Mouse (Mus musculus) mouse embryonic stem cell (cell line): Measurements from ENCODE around the gene Kcng4.

Source experiments
- in situ Hi-C, 2 experiments: fragments of 300-500 bp; cut with MboI; formaldehyde crosslinking; loops; 1 replicate in 1 of 2; 3 replicates in 1 of 2; pipeline ENCODE4 v1.14.3; 2019 to 2020; ENCODE audit warnings: low sequenced_read_pairs in 2 of 2, low pct_unique_long_range_greater_than_20kb in 1 of 2, mixed read lengths in 1 of 2; ENCODE audit not compliant: unreplicated experiment in 1 of 2

Gene Kcng4

DNA sequence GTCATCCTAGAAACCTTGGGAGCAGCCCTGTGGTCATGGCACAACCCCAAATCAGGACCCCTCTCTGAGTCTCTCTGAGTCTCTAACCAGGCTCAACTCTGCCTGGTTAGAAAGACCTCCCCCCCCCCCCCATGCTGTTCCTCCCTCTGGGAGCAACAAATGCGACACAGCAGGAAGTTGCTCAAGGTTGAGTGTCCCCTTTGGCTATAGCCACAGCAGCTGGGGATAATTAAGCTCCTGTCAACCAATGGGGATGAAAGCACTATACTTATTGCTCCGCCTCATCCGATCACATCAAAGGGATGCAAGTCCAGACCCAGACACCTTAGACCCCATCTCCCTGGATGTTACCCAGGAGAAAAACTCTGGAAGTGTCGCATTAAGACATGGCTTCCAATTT, 12.9 kb downstream of the Kcng4 start:
- in situ Hi-C loops, result no loop called here

DNA sequence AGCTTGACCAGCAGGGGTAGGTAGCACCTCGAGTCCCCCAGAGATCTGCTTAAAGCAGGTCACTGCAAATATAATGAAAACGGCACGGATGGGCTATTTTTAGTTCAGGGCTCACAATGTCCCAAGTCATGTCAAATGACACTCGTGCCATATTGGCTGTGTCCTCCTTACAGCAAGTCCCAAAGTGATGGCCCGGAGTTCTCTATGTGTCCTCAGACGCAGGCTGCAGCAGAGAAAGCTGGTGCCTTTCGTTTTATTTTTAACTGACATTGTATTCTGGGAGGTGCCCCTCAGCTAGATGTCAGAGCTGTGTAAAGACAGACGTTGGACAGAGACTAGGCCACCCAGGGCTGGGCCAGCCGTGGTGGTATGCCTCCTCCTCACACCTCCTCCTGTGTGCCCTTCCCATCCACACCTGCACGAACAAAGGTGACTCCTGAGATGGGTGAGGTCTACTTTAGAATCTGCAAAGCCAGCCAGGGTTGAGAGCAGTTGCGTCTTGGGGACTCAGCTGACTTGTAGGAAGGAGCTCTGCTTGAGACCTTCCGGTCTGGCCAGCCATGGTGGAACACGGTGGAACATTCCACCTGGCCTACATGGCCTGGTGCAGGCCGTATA, 14.5 kb downstream of the Kcng4 start:
- in situ Hi-C loops, result no loop called here

DNA sequence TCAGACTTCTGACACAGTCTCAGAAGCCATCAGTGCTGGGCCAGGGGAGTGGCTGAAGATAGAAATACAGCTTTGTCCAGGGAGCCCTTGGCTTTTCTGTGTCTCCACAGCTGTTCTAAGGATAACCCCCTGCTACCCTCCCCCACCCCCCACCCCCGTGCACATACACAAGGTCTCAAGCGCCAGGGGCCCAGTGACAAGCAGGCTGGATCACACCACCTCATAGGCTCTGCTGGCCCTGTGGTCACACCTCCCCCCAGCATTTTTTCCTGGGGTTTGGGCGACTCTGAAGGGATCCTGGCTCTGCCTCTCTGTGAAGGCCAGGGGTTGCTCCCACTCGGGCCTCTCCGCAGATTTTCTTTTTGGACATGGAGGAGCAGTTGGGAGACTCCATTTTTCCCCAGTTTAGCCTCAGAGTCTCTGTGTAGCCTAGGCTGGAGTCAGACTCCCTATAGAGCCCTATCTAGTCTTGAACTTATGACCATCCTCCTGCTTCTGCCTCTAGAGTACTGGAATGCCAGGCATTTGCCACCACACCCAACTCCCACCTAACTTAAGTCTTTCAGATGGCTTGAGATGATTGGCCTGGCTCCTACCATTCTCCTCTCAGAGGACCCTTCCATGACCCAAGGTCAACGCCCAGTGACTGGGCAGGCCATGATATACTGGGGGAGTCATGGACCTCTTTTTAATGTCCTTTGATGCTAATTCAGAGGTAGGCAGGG, 15.2 kb downstream of the Kcng4 start:
- in situ Hi-C loops, result no loop called here

DNA sequence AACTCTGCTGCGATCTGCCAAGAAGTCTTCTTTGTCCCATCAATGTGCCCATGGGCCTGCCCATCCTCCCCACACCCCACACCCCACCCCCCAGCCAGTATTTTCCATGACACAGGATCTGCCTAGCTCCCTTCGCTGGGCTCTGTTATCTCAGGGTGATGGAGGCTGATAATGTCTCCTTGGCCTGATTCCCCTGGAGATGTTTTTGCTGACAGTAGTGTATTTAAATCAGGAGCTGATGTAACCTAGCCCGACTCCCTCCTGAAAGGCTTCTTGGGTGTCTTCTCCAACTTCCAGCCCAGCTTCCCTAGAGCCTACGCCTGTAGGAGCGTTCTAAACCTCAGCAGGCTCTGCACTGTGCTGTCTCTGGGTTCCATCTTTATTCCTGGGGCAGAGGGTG, 16.6 kb downstream of the Kcng4 start:
- in situ Hi-C loops, result no loop called here

DNA sequence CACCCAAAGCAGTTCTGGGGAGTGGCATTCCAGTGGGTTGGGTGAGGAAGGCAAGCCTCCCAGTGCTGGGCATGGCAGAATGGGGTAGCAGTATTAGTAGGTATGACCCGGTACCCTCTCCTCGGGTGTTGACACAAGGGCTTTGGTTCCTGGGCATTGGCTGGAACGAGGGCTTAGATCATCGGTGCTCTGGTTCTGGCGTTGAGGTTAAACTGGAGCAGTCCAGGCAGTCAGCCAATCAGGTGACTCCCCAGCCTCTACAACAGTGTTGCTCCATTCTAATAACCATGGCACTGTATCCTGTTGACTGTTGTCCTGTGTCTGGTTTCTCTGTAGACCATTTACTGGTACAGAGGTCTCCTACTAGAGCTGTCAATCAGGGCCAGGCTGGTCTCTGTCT, 17.9 kb downstream of the Kcng4 start:
- in situ Hi-C loops, result no loop called here

DNA sequence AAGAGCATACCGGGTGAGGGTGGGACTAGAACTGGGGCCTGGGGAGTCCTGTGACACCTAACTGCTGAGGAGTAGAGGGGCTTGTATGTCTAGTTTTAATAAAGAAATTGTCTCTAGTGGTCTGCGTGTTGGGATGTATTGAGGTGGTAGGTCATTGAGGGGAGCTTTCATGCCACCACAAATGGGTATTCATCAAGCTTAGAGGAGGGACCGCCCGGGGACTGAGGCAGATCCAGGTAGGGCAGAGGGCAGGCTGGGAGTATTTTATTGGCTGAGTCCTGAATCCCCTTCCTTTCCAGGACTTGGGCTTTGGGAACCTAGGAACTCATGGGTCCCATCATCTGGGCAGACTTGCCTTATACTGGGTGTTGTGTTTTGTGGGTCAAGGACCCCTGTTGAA, 18.7 kb downstream of the Kcng4 start:
- in situ Hi-C loops, result no loop called here

DNA sequence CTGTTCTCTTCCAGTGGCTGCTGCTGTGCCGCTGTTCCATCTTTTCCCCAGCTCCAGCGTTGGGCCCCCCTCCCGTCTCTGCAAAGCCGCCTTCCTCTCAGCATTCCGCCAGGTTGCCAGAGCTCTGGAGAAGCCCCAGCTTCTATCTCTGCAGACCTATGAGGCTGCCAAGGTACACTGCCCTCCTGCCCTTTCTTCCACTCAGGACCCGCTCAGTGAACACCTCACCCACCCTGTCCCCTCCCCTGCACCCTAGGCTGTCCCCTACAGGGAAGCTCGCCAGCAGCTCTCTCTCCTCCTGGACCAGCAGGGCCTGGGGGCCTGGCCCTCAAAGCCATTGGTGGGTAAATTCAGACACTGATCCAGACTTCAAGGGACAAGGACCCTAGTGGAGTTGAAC, 19.1 kb downstream of the Kcng4 start:
- in situ Hi-C loops, result no loop called here

DNA sequence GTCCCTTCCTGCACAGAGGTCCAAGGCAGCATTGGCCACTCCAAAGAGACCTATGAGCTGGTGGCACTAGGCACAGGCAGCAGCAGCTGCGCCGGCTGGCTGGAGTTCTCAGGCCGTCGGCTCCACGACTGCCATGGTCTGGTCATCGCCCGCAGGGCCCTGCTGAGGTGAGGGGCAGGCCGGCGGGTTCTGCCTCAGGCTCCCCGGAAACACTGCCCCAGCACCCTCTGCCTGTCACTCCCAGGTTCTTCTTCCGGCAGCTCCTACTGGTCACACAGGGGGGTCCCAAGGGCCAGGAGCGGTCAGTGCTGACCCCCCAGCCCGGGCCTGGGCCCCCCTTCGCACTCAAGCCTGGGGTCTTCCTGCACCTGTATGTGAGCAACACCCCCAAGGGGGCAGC, 20.4 kb downstream of the Kcng4 start:
- in situ Hi-C loops, result no loop called here

DNA sequence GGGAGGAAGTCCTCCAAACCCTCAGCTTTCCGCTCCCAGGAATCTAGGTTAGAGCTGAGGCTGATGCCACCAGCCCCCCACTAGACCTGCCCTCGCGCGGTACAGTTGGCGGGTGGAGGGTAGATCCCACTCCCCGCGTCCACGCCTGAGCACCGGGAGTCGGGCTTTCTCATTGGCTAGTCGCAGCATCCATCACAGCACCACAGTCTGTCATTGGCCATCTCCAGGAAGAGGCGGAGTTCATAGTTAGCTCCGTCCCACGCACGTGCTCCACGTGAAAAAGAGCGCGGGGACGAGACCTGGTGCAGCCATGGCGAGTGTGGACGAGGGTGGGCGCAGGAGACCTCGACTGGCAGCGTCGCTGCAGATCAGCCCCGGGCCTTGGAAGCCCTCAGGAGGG, 23.0 kb downstream of the Kcng4 start, which contains the start of gene Adad2:
Gene Adad2, plus strand, starts transcription at position 277 of the 400 bp plus-strand sequence.
- in situ Hi-C loops, result no loop called here

DNA sequence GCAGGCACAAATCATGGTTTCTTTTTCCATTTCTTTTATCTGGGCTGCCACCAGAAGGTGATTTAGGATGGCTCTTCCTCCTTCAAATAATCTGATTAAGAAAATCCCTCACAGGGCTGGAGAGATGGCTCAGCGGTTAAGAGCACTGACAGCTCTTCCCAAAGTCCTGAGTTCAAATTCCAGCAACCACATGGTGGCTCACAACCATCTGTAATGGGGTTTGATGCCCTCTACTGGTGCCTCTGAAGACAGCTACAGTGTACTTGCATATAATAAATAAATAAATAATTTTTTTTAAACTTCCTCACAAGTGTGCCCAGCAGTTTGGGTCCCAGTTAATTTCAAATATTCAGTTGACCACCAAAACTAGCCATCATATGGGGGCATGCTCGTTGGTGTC, 29.3 kb downstream of the Kcng4 start:
- in situ Hi-C loops, result loop anchor here in 1 of 2 experiments (5.0 to 10.0 kb wide), 2 partner anchors 161 to 194 kb away; partner anchors contain the start of gene Necab2

DNA sequence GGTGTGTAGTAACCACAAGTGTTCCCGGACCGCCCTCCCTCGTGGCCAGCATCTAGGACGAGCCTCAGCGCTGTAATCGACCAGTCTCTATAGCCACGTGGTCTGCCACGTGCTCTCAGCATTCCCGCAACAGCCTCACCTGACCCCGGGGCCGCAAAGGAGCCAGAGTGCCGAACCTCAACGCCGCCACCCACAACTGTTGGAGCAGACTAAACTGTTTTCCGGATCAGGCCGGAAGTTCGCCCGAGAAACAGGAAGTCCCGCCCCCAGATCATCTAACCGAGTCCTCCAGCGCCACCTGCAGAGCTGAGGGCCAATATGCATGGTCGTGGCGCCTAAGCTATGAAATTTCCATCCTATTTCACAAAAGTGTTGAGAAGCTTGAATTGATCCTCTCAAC, 30.5 kb downstream of the Kcng4 start, which contains the start of gene Taf1c:
Gene Taf1c, minus strand, starts transcription at position 227 of the 400 bp plus-strand sequence.
- in situ Hi-C loops, result loop anchor here in 1 of 2 experiments (5.0 to 10.0 kb wide), 2 partner anchors 160 to 193 kb away; partner anchors contain the start of gene Necab2

DNA sequence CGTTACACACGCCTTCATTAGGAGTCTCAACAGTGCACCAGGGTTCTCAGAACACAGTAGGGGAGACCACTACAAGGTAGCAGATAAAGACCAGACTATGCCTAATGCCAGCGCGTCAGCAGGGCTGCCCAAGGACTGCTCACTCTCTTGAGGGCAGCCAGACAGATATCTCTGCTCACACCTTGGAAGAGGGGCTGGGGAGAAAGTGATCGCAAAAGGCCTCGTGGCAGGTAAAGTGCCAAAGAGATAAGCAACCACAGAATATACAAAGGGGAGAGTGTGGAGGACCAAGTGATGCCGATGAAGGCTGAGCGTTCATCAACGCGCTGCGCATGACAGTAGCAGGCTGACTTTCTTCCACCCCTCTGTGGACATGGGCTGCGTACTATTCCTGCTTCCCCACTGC, 31.1 kb downstream of the Kcng4 start:
- in situ Hi-C loops, result loop anchor here in 1 of 2 experiments (10.0 kb wide), 1 partner anchor 160 kb away; the partner anchor contains the start of gene Necab2

DNA sequence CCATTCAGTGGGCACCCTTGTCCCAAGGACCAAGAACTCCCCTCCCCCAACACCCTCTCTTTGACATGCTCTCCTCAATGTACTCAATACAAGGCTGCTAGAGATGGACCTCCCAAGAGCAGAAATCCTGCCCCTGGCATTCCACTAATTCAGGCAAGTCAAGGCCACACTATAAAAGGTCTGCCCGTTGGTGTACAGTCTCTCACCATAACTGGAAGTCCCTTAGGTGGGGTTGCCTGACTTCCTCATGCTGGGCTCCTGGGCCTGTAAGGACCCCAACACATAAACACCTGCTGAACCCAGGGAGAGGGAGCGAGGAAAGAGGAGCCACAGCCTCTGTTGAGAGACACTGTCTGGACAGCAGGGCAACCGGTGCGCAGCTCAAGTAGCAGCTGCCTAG, 31.7 kb downstream of the Kcng4 start:
- in situ Hi-C loops, result loop anchor here in 1 of 2 experiments (10.0 kb wide), 1 partner anchor 159 kb away; the partner anchor contains the start of gene Necab2

DNA sequence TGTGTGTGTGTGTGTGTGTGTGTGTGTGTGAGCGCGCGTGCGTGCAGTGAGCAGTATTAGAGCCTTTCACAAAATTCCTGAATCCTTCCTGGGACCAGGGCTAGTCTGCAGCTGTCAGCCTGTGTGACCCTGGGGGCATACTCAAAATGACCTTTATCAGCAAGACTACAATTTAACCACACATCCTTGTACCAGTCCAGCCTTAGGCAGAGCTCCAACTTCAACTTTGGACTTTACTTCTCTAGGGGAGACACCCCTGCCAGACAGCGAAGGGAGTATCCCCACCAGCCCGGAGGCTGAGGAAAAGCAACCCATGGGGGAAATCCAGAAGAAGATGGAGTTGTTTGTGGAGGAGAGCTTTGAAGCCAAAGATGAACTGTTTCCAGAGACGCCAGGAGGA, 44.0 kb downstream of the Kcng4 start:
- in situ Hi-C loops, result no loop called here

DNA sequence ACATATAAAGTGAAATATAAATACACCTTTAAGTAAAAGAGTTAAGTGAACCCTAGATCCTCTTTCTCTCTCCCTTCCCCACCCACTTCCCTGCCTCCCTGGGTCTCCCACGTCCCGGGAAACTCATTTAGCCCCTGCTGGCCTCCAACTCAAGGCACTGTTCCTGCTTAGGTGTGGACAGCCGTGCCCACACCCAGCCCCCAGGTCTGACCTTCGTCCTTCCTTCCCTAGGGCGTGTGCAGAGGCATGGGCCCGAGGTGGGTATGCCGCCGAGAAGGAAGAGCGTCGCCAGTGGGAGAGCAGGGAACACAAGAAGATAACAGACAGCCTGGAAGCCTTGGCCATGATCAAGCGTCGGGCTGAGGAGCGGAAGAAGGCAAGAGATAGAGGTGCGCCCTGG, 45.1 kb downstream of the Kcng4 start:
- in situ Hi-C loops, result no loop called here

DNA sequence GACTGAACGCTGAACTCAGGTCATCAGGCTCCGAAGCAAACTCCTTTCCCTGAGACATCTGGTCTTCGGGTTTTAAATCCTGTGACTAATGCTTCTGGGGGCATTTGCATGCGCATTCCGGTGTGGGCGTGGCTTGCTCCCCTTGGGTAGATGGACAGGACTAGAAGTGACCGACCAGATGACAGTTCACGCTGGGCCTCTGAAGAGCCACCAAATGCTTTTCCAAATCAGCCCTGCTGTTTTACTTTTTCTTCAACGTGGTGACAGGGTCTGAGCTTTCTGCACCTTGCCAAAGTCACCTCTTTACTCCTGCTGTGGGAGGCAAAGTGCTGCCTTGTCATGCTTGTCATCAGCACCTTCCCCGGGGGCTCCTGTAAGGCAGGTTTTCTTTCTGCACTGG, 46.6 kb downstream of the Kcng4 start:
- in situ Hi-C loops, result no loop called here

DNA sequence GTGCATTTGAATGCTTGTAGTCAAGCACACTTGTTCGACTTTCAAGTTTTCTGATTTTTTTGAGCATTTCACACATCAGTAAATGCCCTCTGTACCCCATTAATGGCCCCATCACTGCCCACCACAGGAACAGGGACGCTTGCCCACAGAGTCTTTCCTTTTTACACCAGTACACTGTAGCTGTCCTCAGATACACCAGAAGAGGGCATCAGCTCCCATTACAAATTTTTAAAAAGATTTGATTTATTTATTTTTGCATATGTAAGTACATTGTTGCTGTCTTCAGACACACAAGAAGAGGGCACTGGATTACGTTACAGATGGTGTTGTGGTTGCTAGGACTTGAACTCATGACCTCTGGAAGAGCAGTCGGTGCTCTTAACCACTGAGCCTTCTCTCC, 47.2 kb downstream of the Kcng4 start:
- in situ Hi-C loops, result no loop called here

DNA sequence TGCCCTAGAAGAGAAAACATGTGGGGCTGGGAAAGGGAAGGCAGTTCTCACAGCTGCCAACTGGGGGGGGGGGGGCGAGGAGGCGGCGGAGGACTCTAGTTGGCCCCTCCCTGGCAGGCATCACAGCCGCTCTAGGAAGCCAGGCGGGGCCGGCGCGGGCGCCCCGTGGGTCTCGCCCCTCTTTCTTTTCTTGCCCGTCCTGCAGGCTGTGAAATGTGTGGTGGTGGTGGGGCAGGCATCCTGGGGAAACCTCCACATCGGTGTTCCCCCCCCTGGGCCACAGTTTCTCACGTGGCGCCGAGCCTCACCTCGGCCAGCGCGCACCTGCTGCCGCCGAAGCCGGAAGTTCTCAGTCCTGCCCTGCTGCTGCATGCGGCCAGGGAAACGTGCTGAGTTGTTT, 49.6 kb downstream of the Kcng4 start:
- in situ Hi-C loops, result no loop called here

DNA sequence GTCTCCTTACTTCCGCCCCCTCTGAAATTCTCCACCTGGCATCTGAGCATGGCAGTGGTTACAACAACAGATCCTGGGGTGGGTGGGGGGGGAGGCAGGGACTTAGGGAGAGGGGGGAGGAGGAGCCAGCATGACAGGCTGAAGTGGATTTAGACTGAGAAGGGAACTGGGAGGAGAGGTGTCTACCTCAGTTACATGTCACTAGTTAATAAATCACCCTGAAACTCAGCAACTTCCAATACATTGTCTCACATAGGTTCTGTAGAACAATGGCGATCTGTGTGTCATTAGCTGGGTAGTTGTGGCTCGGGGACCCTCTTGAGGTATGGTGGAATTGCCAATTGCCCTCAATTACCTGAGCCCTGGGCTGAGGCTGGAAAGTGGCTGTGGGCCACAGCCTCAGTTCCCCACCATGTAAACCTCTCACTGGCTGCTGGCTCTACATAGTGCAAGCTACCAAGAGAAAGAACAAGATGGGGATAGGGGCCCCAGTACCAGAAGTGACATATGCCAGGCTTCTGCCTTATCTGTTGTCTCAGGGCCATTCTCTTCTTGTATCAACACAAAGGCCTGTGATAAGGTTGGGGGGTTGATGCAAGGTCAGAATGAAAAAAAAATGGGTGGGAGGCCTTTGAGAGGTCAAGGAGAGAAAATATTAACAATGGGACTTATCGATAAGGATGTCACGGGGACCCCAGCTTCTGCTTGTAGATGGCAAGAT, 54.9 kb downstream of the Kcng4 start:
- in situ Hi-C loops, result no loop called here
